7 mouse cellular contexts compared by ENCODE assay signal in genomic region chrX:101429142-101429949, GRCm38 (mm10). TPM values are rescaled to one million over a fixed set of nuclear protein-coding genes. Genes with fewer than 3 reads are reported as not detected.
DNase-seq lines count a peak whose midpoint lies in the region; ATAC-seq lines count a peak whose summit lies in the region.

Gene Nono, plus strand, starts transcription at chrX:101429318.

- no peaks in the 10 kb centered on the region for H3K9me3 ChIP-seq in embryonic facial prominence, embryonic 11.5 days (replicated peaks; ENCODE audit: control insufficient read depth, low read length)
- no peaks in the 10 kb centered on the region for H3K9me3 ChIP-seq in limb, embryonic 10.5 days (replicated peaks)
- no peaks in the 10 kb centered on the region for H3K9me3 ChIP-seq in midbrain, embryonic 13.5 days

- H3K4me3 ChIP-seq in embryonic facial prominence, embryonic 11.5 days (ENCODE audit: low read depth, low read length): peak within 1 kb of the TSS; percentile 54
- peak within 1 kb of the TSS; percentile 68 for H3K4me3 ChIP-seq in limb, embryonic 10.5 days
- peak within 1 kb of the TSS; percentile 68 for H3K4me3 ChIP-seq in midbrain, embryonic 13.5 days (replicated peaks)

- no peaks in the 10 kb centered on the region for H3K4me1 ChIP-seq in embryonic facial prominence, embryonic 11.5 days (ENCODE audit: control insufficient read depth, insufficient read depth, low read length)
- H3K4me1 ChIP-seq in limb, embryonic 10.5 days: no peaks in the 10 kb centered on the region
- peaks cover 24% of the 10 kb centered on the region for H3K4me1 ChIP-seq in midbrain, embryonic 13.5 days (replicated peaks)

- H3K27ac ChIP-seq in embryonic facial prominence, embryonic 11.5 days (replicated peaks; ENCODE audit: low read depth, low read length): peak within 1 kb of the TSS; percentile 93
- peak within 1 kb of the TSS; percentile 97 for H3K27ac ChIP-seq in limb, embryonic 10.5 days
- H3K27ac ChIP-seq in midbrain, embryonic 13.5 days: peak within 1 kb of the TSS; percentile 94

- peak within 1 kb of the TSS; percentile 91 for H3K9ac ChIP-seq in embryonic facial prominence, embryonic 11.5 days (replicated peaks; ENCODE audit: low read length)
- peak within 1 kb of the TSS; percentile 85 for H3K9ac ChIP-seq in midbrain, embryonic 13.5 days (replicated peaks)

- peak within 1 kb of the TSS; percentile 24 for H3K4me2 ChIP-seq in embryonic facial prominence, embryonic 11.5 days (ENCODE audit: low read depth, low read length)
- H3K4me2 ChIP-seq in midbrain, embryonic 13.5 days (replicated peaks): peak within 1 kb of the TSS; percentile 58

- 23% methylated on average over 48 of the region's 51 CpGs for WGBS in embryonic facial prominence, embryonic 11.5 days
- 14% methylated on average over 51 of the region's 51 CpGs for WGBS in limb, embryonic 10.5 days
- WGBS in midbrain, embryonic 13.5 days: 22% methylated on average over 51 of the region's 51 CpGs

- DNase-seq in adrenal gland, postnatal 14 days: peak; percentile 89
- DNase-seq in embryonic facial prominence, embryonic 11.5 days (ENCODE audit: low spot score): peak; percentile 95
- peak; percentile 90 for DNase-seq in kidney, adult 11 months
- DNase-seq in limb, embryonic 10.5 days (ENCODE audit: low spot score): peak; percentile 84
- peak; percentile 64 for DNase-seq in spleen, adult 12 weeks (ENCODE audit: low spot score)

- H3K36me3 ChIP-seq in embryonic facial prominence, embryonic 11.5 days (replicated peaks; ENCODE audit: control insufficient read depth, insufficient read depth, low read depth, low read length): no peaks in the 10 kb centered on the region
- H3K36me3 ChIP-seq in limb, embryonic 10.5 days: peaks cover 32% of the 10 kb centered on the region
- H3K36me3 ChIP-seq in midbrain, embryonic 13.5 days: peaks cover 9% of the 10 kb centered on the region; the same call in 1 of the 2 replicates

- H3K27me3 ChIP-seq in embryonic facial prominence, embryonic 11.5 days (ENCODE audit: control insufficient read depth, insufficient read depth, low read length): no peaks in the 10 kb centered on the region
- peaks cover 37% of the 10 kb centered on the region for H3K27me3 ChIP-seq in limb, embryonic 10.5 days (ENCODE audit: low read depth, poor library complexity, severe bottlenecking)
- H3K27me3 ChIP-seq in midbrain, embryonic 13.5 days: no peaks in the 10 kb centered on the region

- ATAC-seq in embryonic facial prominence, embryonic 11.5 days (replicated peaks; ENCODE audit: insufficient number of reproducible peaks, low FRiP score, low TSS enrichment, low read depth): peak; percentile 95
- peak; percentile 86 for ATAC-seq in granulocyte monocyte progenitor cell, adult 5-6 weeks (replicated peaks; ENCODE audit: poor library complexity, severe bottlenecking)
- ATAC-seq in midbrain, embryonic 13.5 days: peak; percentile 97

RNA-seq across cellular contexts. Expression of gene Nono, which starts in this region (rescaled TPM):
- 218 and 232 TPM in 2 replicates for total RNA-seq in adrenal gland, postnatal 14 days (2021)
- polyA plus RNA-seq in embryonic facial prominence, embryonic 11.5 days (2014; fragmentation: Nextera tagmentation; extraction: Ambion mirVana): 682 and 720 TPM in 2 replicates
- total RNA-seq in granulocyte monocyte progenitor cell, adult 5-6 weeks (2014; fragmentation: Nextera tagmentation): 239 and 268 TPM in 2 replicates
- 475 and 508 TPM in 2 replicates for total RNA-seq in granulocyte monocyte progenitor cell, adult 5-6 weeks (2017)
- polyA plus RNA-seq in limb, embryonic 10.5 days (2016; fragmentation: Nextera tagmentation; extraction: Ambion mirVana): 627 and 644 TPM in 2 replicates
- polyA plus RNA-seq in midbrain, embryonic 13.5 days (2015; fragmentation: Nextera tagmentation; extraction: Ambion mirVana): 483 and 484 TPM in 2 replicates

Comparison
In these comparisons a context has a peak if more than half of its experiments do, and no peak if none do; other contexts are left out.
1. Peak in every context shown above with its lines: DNase-seq, ATAC-seq, H3K4me3 ChIP-seq and H3K27ac ChIP-seq.